Mouse (Mus musculus) olfactory bulb, adult 2 months (tissue): Measurements from ENCODE around the gene Mypop. TPM values are rescaled to one million over a fixed set of nuclear protein-coding genes. Genes with fewer than 3 reads are reported as not detected.

Source experiments
- H3K27ac ChIP-seq: fragments of 200-500 bp; 2 replicates; pipeline ENCODE4 v1.5.1; 2012; ENCODE audit warnings: low read depth, low read length; ENCODE audit not compliant: insufficient read depth
- H3K4me1 ChIP-seq: fragments of 200-500 bp; 2 replicates; pipeline ENCODE4 v1.6.1; 2012; ENCODE audit warnings: low read length; ENCODE audit not compliant: control insufficient read depth, insufficient read depth
- H3K4me3 ChIP-seq: fragments of 200-500 bp; 2 replicates; pipeline ENCODE4 v1.5.1; 2012; ENCODE audit warnings: mild to moderate bottlenecking, low read depth, low read length, moderate library complexity; ENCODE audit not compliant: insufficient read depth
- CTCF ChIP-seq: fragments of 200-500 bp; IDR thresholded peaks from 2 replicates; pipeline ENCODE4 v1.5.1; 2012; ENCODE audit warnings: low read depth, mild to moderate bottlenecking, low read length, moderate library complexity; ENCODE audit not compliant: insufficient read depth
- POLR2A ChIP-seq: fragments of 200-500 bp; IDR thresholded peaks from 2 replicates; pipeline ENCODE4 v1.6.1; 2012; ENCODE audit warnings: mild to moderate bottlenecking, low read depth, low read length, moderate library complexity; ENCODE audit not compliant: insufficient read depth
- WGBS: fragments of 180-500 bp; shearing (Covaris S2); methylation state at CpG from one replicate; pipeline ENCODE4 v1.1.7; 2018; 5-methylcytosine and 5-hydroxymethylcytosine counted together
- polyA plus RNA-seq: library from polyadenylated mRNA; stranded (reverse); fragments of >200 nt; gene quantifications from 2 replicates; pipeline ENCODE4 v1.2.4, GENCODE M21; 2012; ENCODE audit warnings: low replicate concordance; ENCODE audit not compliant: missing spikeins, insufficient read depth, insufficient read length

Mypop gene
- polyA plus RNA-seq, 1 experiment, result not detected

DNA sequence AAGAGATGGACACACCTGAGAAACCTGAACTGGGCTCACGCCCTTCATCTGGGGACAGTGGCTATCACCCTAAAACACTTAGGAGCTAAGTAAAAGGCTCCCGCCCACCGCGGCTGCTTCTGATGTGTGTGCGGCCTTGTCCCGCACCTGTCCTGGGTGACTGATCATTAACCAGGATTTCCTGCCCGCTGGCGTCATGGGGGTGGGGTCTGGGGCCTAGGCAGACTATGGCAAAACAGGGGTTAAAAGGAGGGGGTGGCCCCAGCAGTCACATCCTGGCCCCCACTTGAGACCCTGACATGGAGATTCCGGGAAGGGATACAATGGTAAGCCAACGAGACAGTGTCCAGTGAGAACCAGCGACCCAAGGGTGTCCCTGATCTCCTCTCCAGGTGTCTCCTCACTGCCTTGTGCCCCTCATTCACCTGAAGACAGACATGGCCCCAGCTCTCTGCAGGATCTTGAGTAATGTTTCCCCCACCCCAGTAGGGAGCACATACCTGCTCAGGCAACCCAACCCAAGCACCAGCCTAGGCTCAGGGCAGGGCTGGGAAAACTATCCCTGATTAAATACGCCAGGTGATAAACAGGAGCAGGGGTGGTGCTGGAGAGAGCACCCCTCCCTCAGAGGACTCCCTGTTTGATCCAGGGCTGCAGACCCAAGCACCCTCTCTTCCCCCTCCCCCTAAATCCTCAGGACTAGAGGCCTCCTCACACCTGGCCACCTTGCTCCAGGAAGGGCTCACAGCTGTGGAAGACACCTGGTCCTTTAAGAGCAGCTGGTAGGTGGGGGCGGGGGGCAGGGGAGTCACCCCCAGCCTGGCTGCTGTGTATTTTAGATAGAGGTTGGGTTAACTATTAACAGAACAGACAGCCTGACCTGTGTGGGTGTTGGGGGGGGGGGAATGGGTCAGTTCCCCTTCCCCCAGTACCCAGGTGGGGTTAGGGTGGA is 16.3 kb downstream of the Mypop start:
- Histone ChIP-seq H3K4me3 (no peak overlapping the region), H3K27ac (no peak overlapping the region), H3K4me1 (peaks cover 41% of the 10 kb centered on the region)
- 84% methylated on average over 13 of the region's 13 CpGs for WGBS
- TF ChIP-seq CTCF, result no peak
- no peak for TF ChIP-seq POLR2A

DNA sequence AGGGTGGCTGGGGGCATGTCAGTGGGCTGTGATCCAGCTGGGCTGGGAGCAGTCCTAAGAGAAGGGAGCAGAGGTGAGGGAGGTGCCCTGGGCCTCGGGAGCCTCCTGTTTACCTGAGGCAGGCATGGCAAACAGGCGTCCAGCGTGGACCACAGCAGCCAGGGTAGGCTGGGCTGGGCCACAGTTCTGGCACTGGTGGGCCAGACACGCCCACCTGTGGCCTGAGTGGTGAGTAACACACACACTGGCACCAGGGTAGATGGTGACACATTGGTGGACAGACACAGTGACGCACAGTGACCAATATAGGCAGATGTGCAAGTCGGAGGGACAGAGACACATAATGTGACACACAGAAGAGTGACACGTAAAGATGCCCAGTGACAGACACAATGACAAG is 19.5 kb downstream of the Mypop start:
- 77% methylated on average over 7 of the region's 7 CpGs for WGBS
- H3K27ac ChIP-seq, result no peak overlapping the region
- H3K4me3 ChIP-seq, result no peak overlapping the region
- H3K4me1 ChIP-seq, result peaks cover 24% of the 10 kb centered on the region
- TF ChIP-seq CTCF (no peak), POLR2A (no peak)

GRCm38 (mm10) chr7:19012025-19012621 is 21.1 kb downstream of the Mypop start:
- WGBS, result 9% methylated on average over 31 of the region's 31 CpGs
- Histone ChIP-seq H3K4me1 (peaks cover 14% of the 10 kb centered on the region), H3K4me3 (peak overlapping the region; percentile 11; the same call in 1 of the 2 replicates), H3K27ac (no peak overlapping the region)
- TF ChIP-seq CTCF (no peak), POLR2A (no peak)

GRCm38 (mm10) chr7:19012882-19013281 is 21.8 kb downstream of the Mypop start:
- no peak overlapping the region for H3K4me3 ChIP-seq
- 82% methylated on average over 2 of the region's 2 CpGs for WGBS
- TF ChIP-seq CTCF, result no peak
- no peak for TF ChIP-seq POLR2A
- H3K27ac ChIP-seq, result no peak overlapping the region
- H3K4me1 ChIP-seq, result peaks cover 8% of the 10 kb centered on the region

DNA sequence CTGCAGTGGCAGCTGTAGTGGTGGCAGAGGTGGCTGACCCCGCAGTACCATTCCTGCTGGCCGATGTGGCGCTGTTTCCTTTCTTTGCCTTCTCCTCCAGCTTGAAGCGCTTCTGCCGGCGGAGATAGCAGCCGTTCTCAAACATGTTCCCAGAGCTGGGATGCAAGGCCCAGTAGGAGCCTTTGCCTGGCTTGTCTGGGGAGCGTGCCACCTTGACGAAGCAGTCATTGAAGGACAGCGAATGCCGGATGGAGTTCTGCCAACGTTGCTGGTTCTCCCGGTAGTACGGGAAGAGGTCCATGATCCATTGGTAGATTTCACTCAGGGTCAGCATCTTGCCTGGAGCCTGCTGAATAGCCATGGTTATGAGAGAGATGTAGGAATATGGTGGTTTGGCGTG is 23.4 kb downstream of the Mypop start:
- WGBS, result 73% methylated on average over 15 of the region's 15 CpGs
- H3K4me1 ChIP-seq, result peaks cover 8% of the 10 kb centered on the region
- TF ChIP-seq POLR2A, result no peak
- TF ChIP-seq CTCF, result no peak
- H3K27ac ChIP-seq, result no peak overlapping the region
- H3K4me3 ChIP-seq, result no peak overlapping the region

DNA sequence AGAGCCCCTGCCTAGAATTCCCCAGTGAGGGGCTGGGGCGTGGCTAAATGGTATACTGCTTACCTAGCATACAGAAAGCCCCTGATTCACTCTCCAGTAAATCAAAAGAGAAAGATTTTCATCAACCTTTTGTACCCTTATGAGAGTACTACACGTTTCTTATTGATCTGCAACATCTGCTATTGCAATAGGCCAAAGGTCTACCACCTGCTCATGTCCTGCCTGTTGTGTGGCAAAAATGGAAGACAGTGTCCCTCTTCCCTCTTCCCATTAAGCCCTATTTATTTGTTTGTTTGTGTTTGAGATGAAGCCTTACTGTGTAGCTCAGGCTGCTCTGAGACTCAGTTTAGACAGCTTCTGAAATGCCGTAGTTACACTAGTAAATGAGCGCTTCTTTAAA is 25.0 kb downstream of the Mypop start:
- WGBS, result 89% methylated on average over 4 of the region's 4 CpGs
- Histone ChIP-seq H3K27ac (no peak overlapping the region), H3K4me1 (peaks cover 8% of the 10 kb centered on the region), H3K4me3 (no peak overlapping the region)
- TF ChIP-seq POLR2A (no peak), CTCF (no peak)

- 94% methylated on average over 7 of the region's 7 CpGs for WGBS
These were observed 26.9 kb downstream of the Mypop start for GRCm38 (mm10) chr7:19017909-19018308.

DNA sequence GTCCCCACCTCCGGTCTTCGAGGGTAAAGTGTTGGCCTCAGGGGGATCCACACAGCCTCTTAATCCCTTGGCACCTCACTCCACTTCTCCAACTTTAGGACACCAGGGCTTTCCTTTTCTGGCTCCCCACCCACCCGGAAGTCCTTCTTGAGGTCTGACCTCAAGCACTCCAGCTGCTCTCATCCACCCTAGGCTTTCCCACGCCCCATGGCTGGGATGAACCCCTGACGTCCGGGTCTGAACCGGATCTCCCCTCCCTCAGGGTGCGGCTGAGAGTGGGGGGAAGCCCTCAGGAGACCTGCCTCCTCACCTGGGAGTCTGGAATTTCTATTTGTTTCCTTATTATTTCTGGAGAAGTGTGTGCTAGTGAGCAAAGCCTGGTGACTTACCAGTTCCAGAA is 30.0 kb downstream of the Mypop start:
- TF ChIP-seq CTCF (no peak), POLR2A (no peak)
- no peak overlapping the region for H3K4me3 ChIP-seq
- H3K4me1 ChIP-seq, result peaks cover 2% of the 10 kb centered on the region; the same call in 1 of the 2 replicates
- 18% methylated on average over 8 of the region's 8 CpGs for WGBS
- H3K27ac ChIP-seq, result no peak overlapping the region

More at GRCm38 (mm10) chr7:19017909-19018308, 26.9 kb downstream of the Mypop start:
- no peak overlapping the region for H3K27ac ChIP-seq
- no peak overlapping the region for H3K4me3 ChIP-seq
- TF ChIP-seq POLR2A (no peak), CTCF (no peak)
- no peaks in the 10 kb centered on the region for H3K4me1 ChIP-seq
